Mouse (Mus musculus) embryonic facial prominence, embryonic 12.5 days (tissue): ENCODE measurements around the gene Sept9. TPM values are rescaled to one million over a fixed set of nuclear protein-coding genes. Genes with fewer than 3 reads are reported as not detected.

ENCODE experiments used
- ATAC-seq: fragments of 200-750 bp; cut with Nextera tagmentation; 2 replicates; pipeline ENCODE4 v1.8.0; 2017; ENCODE audit not compliant: insufficient number of reproducible peaks, insufficient read depth, low FRiP score, low TSS enrichment
- H3K27ac ChIP-seq: fragments of 300-500 bp; sonication (generic); 2 replicates; pipeline ENCODE4 v1.5.1; 2016; ENCODE audit warnings: mild to moderate bottlenecking
- H3K27me3 ChIP-seq: fragments of 300-500 bp; sonication (generic); 2 replicates; pipeline ENCODE4 v1.6.1; 2016; ENCODE audit warnings: mild to moderate bottlenecking, moderate library complexity
- H3K36me3 ChIP-seq: fragments of 300-500 bp; sonication (generic); 2 replicates; pipeline ENCODE4 v1.6.1; 2016; ENCODE audit warnings: mild to moderate bottlenecking
- H3K4me1 ChIP-seq: fragments of 300-500 bp; sonication (generic); 2 replicates; pipeline ENCODE4 v1.6.1; 2016
- H3K4me2 ChIP-seq: fragments of 300-500 bp; sonication (generic); replicated peaks from 2 replicates; pipeline ENCODE4 v1.6.1; 2016; ENCODE audit warnings: mild to moderate bottlenecking, moderate library complexity
- H3K4me3 ChIP-seq: fragments of 300-500 bp; sonication (generic); 2 replicates; pipeline ENCODE4 v1.5.1; 2016; ENCODE audit warnings: mild to moderate bottlenecking
- H3K9ac ChIP-seq: fragments of 300-500 bp; sonication (generic); 2 replicates; pipeline ENCODE4 v1.6.1; 2016; ENCODE audit warnings: mild to moderate bottlenecking, moderate library complexity
- H3K9me3 ChIP-seq: fragments of 300-500 bp; sonication (generic); 2 replicates; pipeline ENCODE4 v1.6.1; 2016; ENCODE audit warnings: mild to moderate bottlenecking, moderate library complexity
- WGBS: fragments of 180-500 bp; shearing (Covaris S2); methylation state at CpG from one replicate; pipeline ENCODE4 v1.1.7; 2016; 5-methylcytosine and 5-hydroxymethylcytosine counted together
- polyA plus RNA-seq: library from polyadenylated mRNA; unstranded; fragments of >200 nt; fragmentation: Nextera tagmentation; extraction: Ambion mirVana; gene quantifications from 2 replicates; pipeline ENCODE4 v1.2.1, GENCODE M21; 2016

The Sept9 gene
- polyA plus RNA-seq, 1 experiment from 2014 or later = 230 TPM

DNA sequence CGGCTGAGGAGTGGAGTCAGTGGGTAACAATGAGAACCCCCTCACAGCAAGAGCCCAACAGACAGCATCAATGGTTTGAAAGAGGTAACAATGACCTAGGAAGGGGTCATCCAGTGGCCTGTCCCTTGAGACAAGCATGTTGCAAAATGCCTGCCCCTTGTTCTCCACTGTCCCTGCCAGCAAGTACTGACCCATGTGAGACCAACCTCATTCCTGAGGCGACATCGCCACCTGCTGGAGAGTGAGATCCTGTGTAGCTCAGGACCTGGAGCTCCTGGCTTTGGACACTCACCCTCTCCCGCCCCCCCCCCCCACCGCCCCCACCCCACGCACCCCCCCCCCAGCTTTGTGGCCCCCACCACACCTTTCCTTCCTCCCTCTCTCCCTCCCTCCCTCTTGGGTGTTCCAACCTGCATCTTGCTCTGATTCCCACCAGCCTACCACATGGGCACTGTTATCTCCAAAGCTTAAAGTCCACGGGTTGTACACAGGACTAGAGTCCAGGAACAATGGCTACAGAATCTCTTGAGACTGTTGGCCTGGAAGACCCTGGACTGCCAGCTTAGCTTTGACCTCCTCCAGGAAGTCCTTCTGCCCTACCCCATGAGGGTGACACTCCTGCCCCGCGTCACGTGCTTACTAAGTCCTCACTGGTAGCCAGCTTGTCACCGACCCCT, 22.0 kb upstream of the Sept9 start:
- H3K27ac ChIP-seq = no peak overlapping the region
- H3K4me2 ChIP-seq = no peak overlapping the region
- no peak overlapping the region for H3K9ac ChIP-seq
- H3K4me1 ChIP-seq = peaks cover 22% of the 10 kb centered on the region
- H3K9me3 ChIP-seq = peaks cover 17% of the 10 kb centered on the region
- WGBS = 63% methylated on average over 8 of the region's 11 CpGs
- no peak for ATAC-seq
- H3K36me3 ChIP-seq = no peaks in the 10 kb centered on the region
- no peaks in the 10 kb centered on the region for H3K27me3 ChIP-seq
- H3K4me3 ChIP-seq = no peak overlapping the region

DNA sequence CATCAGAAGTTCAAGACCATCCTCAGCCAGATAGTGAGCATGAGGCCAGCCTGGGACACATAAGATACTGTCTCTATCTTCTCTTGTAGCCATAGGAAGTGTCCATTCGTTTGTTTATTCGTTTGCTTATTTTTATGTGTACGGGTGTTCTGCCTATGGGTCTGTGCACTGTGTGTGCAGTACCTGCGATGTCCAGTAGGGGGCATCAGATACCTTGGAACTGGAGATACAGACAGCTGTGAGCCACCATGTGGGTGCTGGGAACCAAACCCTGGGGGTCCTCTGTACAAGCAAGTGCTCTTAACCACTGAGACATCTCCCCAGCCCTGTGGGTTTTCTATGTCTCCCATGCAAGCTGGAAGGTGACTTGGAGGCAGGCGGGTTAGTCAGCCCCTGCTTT, 19.6 kb upstream of the Sept9 start:
- Histone ChIP-seq H3K4me3 (no peak overlapping the region), H3K27me3 (no peaks in the 10 kb centered on the region), H3K4me1 (peaks cover 15% of the 10 kb centered on the region), H3K9ac (no peak overlapping the region), H3K36me3 (no peaks in the 10 kb centered on the region), H3K4me2 (no peak overlapping the region), H3K27ac (no peak overlapping the region), H3K9me3 (peaks cover 17% of the 10 kb centered on the region)
- no peak for ATAC-seq
- 81% methylated on average over 5 of the region's 5 CpGs for WGBS

DNA sequence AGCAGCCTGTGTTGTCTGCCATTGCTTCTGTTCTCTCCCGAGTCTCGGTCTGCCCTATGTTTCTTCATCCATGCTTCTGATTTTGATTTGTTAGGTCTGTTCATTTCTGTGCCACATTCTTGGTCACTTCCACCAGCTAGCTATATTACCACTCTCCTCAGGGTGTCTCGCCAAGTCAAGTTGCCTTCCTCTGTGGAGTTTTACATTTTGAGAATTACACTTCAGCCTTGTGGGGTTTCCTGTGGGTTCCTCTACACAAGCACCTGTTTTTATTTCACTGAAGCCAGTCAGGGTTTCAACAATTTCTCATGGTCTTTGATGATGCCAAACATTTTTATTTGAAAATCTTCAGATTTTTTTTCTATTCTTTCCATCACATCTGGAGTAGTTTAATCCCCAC, 16.7 kb upstream of the Sept9 start:
- peaks cover 17% of the 10 kb centered on the region for H3K9me3 ChIP-seq

DNA sequence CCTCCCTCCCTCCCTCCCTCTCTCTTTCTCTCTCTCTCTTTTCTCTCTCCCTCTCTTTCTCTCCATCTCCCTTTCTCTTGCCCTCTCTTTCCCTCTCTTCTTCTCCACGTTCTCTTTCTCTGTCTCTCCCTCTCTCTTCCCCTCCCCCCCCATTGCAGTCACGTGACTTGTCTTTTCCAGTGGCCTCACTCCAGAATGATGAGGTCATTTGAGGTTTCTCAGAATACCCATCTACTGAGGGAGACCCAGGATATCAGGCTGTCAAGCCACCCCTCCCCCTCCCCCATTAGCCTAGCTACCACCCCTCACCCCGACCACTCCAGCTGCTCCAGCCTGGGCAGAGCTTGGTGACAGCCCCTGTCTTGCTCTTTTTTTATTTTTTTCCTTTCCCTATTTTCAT, 16.2 kb upstream of the Sept9 start:
- Histone ChIP-seq H3K9ac (no peak overlapping the region), H3K27ac (no peak overlapping the region), H3K9me3 (peaks cover 17% of the 10 kb centered on the region), H3K4me2 (no peak overlapping the region), H3K36me3 (no peaks in the 10 kb centered on the region), H3K27me3 (no peaks in the 10 kb centered on the region), H3K4me3 (no peak overlapping the region), H3K4me1 (peaks cover 13% of the 10 kb centered on the region)
- ATAC-seq = no peak
- 61% methylated on average over 3 of the region's 3 CpGs for WGBS

More for the DNA sequence above, 16.7 kb upstream of the Sept9 start:
- no peaks in the 10 kb centered on the region for H3K36me3 ChIP-seq
- no peak overlapping the region for H3K4me2 ChIP-seq
- no peak overlapping the region for H3K9ac ChIP-seq
- ATAC-seq = no peak
- H3K27me3 ChIP-seq = no peaks in the 10 kb centered on the region
- no peak overlapping the region for H3K4me3 ChIP-seq
- WGBS = 63% methylated on average over 3 of the region's 3 CpGs
- peaks cover 13% of the 10 kb centered on the region for H3K4me1 ChIP-seq
- no peak overlapping the region for H3K27ac ChIP-seq

- WGBS = 81% methylated on average over 5 of the region's 5 CpGs
- ATAC-seq = no peak
- peaks cover 17% of the 10 kb centered on the region for H3K9me3 ChIP-seq
- H3K4me3 ChIP-seq = no peak overlapping the region
- H3K4me2 ChIP-seq = no peak overlapping the region
- H3K27me3 ChIP-seq = no peaks in the 10 kb centered on the region
- H3K4me1 ChIP-seq = peaks cover 13% of the 10 kb centered on the region
- no peaks in the 10 kb centered on the region for H3K36me3 ChIP-seq
- no peak overlapping the region for H3K27ac ChIP-seq
- no peak overlapping the region for H3K9ac ChIP-seq
Measured at GRCm38 (mm10) chr11:117183841-117184240, 15.6 kb upstream of the Sept9 start.

DNA sequence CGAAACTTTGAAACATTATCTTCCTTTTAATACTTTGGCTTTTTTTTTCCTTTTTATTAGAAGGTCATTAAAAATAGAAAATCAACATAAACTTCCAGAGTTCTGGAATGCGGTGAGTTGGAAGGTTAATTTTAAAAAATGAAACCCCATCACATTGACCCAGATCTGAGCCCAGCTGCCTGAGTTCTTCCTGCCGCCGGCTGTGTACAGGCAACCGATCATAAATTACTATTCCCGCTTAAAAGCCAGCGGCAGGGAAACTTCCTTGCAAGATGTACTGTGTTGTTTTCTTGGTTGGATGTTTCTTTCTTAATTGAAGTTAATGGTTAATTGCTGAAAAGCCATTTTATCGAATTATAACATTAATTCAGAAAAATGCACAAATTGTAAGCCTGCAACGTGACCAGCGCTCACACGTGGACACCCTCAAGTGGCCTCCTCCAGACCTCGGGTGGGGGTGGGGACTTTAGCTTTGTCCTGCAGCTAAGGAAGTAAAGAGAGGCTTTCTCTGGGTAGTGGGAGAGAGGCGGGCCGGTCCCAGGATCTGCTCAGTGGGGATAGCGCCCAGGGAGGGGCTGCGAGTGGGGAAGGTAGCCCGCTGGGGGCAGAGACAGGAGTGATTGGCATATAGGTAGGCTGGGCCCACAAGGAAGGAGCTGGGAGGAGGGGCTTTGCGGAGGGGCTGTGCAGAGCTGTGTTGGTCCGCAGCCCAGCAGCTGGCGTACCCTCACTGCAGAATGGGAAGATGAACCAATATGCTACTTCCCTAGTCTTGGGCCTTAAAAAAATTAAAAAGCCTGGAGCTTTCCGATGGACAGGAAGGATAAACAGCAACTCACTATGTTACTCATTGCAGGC, 14.2 kb upstream of the Sept9 start:
- peak; percentile 57; the same call in 1 of the 2 replicates for ATAC-seq
- no peak overlapping the region for H3K9ac ChIP-seq
- H3K4me1 ChIP-seq = peaks cover 13% of the 10 kb centered on the region
- H3K27ac ChIP-seq = peak overlapping the region; percentile 26; the same call in 1 of the 2 replicates
- H3K4me2 ChIP-seq = no peak overlapping the region
- H3K27me3 ChIP-seq = no peaks in the 10 kb centered on the region
- H3K36me3 ChIP-seq = no peaks in the 10 kb centered on the region
- H3K9me3 ChIP-seq = peaks cover 12% of the 10 kb centered on the region
- 51% methylated on average over 21 of the region's 21 CpGs for WGBS
- H3K4me3 ChIP-seq = no peak overlapping the region

- no peaks in the 10 kb centered on the region for H3K27me3 ChIP-seq
- no peak for ATAC-seq
- no peaks in the 10 kb centered on the region for H3K36me3 ChIP-seq
- H3K4me1 ChIP-seq = no peaks in the 10 kb centered on the region
- WGBS = 57% methylated on average over 5 of the region's 5 CpGs
- H3K4me2 ChIP-seq = no peak overlapping the region
- H3K9me3 ChIP-seq = no peaks in the 10 kb centered on the region
- no peak overlapping the region for H3K27ac ChIP-seq
- no peak overlapping the region for H3K4me3 ChIP-seq
- no peak overlapping the region for H3K9ac ChIP-seq
Measured at GRCm38 (mm10) chr11:117191524-117191923, 7.9 kb upstream of the Sept9 start.

GRCm38 (mm10) chr11:117194475-117194937, 5.0 kb upstream of the Sept9 start:
- no peak for ATAC-seq
- no peak overlapping the region for H3K4me3 ChIP-seq
- H3K27me3 ChIP-seq = peaks cover 18% of the 10 kb centered on the region
- H3K4me2 ChIP-seq = no peak overlapping the region
- peaks cover 4% of the 10 kb centered on the region; the same call in 1 of the 2 replicates for H3K4me1 ChIP-seq
- WGBS = 78% methylated on average over 11 of the region's 11 CpGs
- H3K27ac ChIP-seq = no peak overlapping the region
- H3K9me3 ChIP-seq = no peaks in the 10 kb centered on the region
- no peaks in the 10 kb centered on the region for H3K36me3 ChIP-seq
- H3K9ac ChIP-seq = no peak overlapping the region

GRCm38 (mm10) chr11:117195616-117196015, 3.8 kb upstream of the Sept9 start:
- Histone ChIP-seq H3K27ac (no peak overlapping the region), H3K4me1 (peaks cover 10% of the 10 kb centered on the region; the same call in 1 of the 2 replicates), H3K36me3 (no peaks in the 10 kb centered on the region), H3K27me3 (peaks cover 27% of the 10 kb centered on the region), H3K4me3 (no peak overlapping the region), H3K4me2 (no peak overlapping the region), H3K9ac (no peak overlapping the region), H3K9me3 (no peaks in the 10 kb centered on the region)
- ATAC-seq = no peak
- 90% methylated on average over 6 of the region's 6 CpGs for WGBS

GRCm38 (mm10) chr11:117196681-117197080, 2.8 kb upstream of the Sept9 start:
- Histone ChIP-seq H3K27ac (no peak overlapping the region), H3K4me1 (peaks cover 15% of the 10 kb centered on the region; the same call in 1 of the 2 replicates), H3K4me3 (no peak overlapping the region), H3K4me2 (no peak overlapping the region), H3K9ac (no peak overlapping the region), H3K27me3 (peaks cover 36% of the 10 kb centered on the region), H3K36me3 (no peaks in the 10 kb centered on the region), H3K9me3 (no peaks in the 10 kb centered on the region)
- ATAC-seq = no peak
- WGBS = 88% methylated on average over 7 of the region's 7 CpGs

- no peaks in the 10 kb centered on the region for H3K9me3 ChIP-seq
- H3K4me1 ChIP-seq = peaks cover 17% of the 10 kb centered on the region; the same call in 1 of the 2 replicates
- H3K4me3 ChIP-seq = no peak overlapping the region
- H3K4me2 ChIP-seq = no peak overlapping the region
- no peaks in the 10 kb centered on the region for H3K36me3 ChIP-seq
- WGBS = 83% methylated on average over 5 of the region's 5 CpGs
- peaks cover 43% of the 10 kb centered on the region for H3K27me3 ChIP-seq
- H3K9ac ChIP-seq = no peak overlapping the region
- no peak for ATAC-seq
- H3K27ac ChIP-seq = no peak overlapping the region
Measured at GRCm38 (mm10) chr11:117198122-117198521, 1.3 kb upstream of the Sept9 start.

- H3K9me3 ChIP-seq = no peaks in the 10 kb centered on the region
- H3K27ac ChIP-seq = no peak overlapping the region
- ATAC-seq = no peak
- H3K36me3 ChIP-seq = no peaks in the 10 kb centered on the region
- H3K9ac ChIP-seq = no peak overlapping the region
- H3K4me3 ChIP-seq = no peak overlapping the region
- H3K4me1 ChIP-seq = peaks cover 20% of the 10 kb centered on the region; the same call in 1 of the 2 replicates
- WGBS = 86% methylated on average over 12 of the region's 12 CpGs
- peaks cover 43% of the 10 kb centered on the region for H3K27me3 ChIP-seq
- H3K4me2 ChIP-seq = no peak overlapping the region
Measured at GRCm38 (mm10) chr11:117201846-117202245, 2.4 kb downstream of the Sept9 start.
